In the genomic region with DNA sequence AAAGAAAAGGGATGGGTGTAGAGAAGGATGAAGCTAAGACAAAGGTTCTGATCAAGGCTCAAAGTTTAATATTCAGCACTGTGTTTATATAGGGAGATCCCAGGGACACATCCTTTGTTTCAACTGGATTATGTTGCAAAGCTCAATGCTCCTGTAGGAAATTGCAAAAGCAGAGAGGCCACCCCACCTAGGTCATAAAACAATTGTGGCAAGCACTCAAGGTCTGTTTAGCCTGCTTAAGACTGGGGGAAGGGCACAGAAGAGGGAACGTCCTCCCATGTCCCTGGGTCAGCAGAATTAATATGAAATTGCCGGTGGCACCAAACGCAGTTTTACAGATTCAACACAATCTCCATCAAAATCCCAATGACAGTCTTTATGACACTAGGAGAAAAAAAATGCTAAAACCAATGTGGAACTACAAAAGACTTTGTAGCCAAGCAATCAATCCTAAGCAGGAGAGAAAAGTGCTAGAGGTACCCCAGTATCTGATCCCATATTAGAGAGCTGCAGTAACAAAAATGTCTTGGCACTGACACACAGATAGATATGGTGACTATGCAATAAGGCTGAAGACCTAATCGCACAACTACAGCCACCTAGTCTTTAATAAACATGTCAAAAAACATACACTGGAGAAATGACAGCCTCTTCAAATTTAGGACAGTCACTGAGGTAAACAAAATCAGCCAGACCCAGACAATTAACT, we compare ENCODE assay signal across 15 mouse cellular contexts. TPM values are rescaled to one million over a fixed set of nuclear protein-coding genes. Genes with fewer than 3 reads are reported as not detected.
A peak's percentile ranks its signal among the peaks of the same experiment; 100 is the strongest.
DNase-seq lines count a peak whose midpoint lies in the region; TF ChIP-seq lines count a peak whose summit lies in the region.
"Had no signal": no experiment of that assay in that cellular context is flagged by ENCODE, and none has a peak within 500 bp of the region (broad histone marks: within the 10 kb centered on the region; RNA-seq: fewer than 3 reads in every experiment).

No protein-coding gene starts in this region.

- H3K4me3 ChIP-seq in gastrocnemius, adult 2 months = peak overlapping the region; percentile 60
- H3K4me3 ChIP-seq: forebrain, embryonic 15.5 days; heart, embryonic 15.5 days; hindbrain, embryonic 13.5 days had no signal

- DNase-seq in gastrocnemius, adult 2 months = no peak
- no peak for DNase-seq in gastrocnemius, postnatal 14 days
- peak; percentile 13 for DNase-seq in R1 (ENCODE audit: low read depth, low spot score)
- DNase-seq in heart, postnatal 14 days = peak; percentile 13 to 15
- peak; percentile 46 for DNase-seq in lung, postnatal 10 days
- no peak for DNase-seq in left cerebral cortex, adult 11 months (ENCODE audit: low spot score)
- no peak for DNase-seq in thymus, postnatal 10 days (ENCODE audit: low spot score in 2 of 2)
- DNase-seq: cerebellum, adult 18-20 months; kidney, adult 11 months; kidney, postnatal 25 days; midbrain, embryonic 14.5 days; thymus, postnatal 36 days had no signal

- no peak for TF ChIP-seq CTCF in gastrocnemius, adult 2 months (IDR thresholded peaks at IDR 0.05)

- intact Hi-C loops in gastrocnemius, adult 2 months (cut with DNase I) = loop anchor here (2.0 kb wide), 1 partner anchor 41 kb away; a partner anchor contains a TSS
- intact Hi-C loops in gastrocnemius, postnatal 14 days (cut with DNase I; ENCODE audit: low total_unique reads) = no loop called here
- intact Hi-C loops in heart, postnatal 14 days (cut with DNase I) = loop anchor here (5.0 kb wide), 1 partner anchor 67 kb away; no protein-coding TSS in a partner anchor

- H3K27ac ChIP-seq in gastrocnemius, adult 2 months = peak overlapping the region; percentile 73
- H3K27ac ChIP-seq: forebrain, embryonic 15.5 days; heart, embryonic 15.5 days; hindbrain, embryonic 13.5 days had no signal

RNA-seq across cellular contexts. Expression of a gene that starts 41.5 kb away (rescaled TPM):
- total RNA-seq in gastrocnemius, adult 2 months (2021) = 10 to 100 TPM; 19.0 to 29.6 TPM
- total RNA-seq in gastrocnemius, postnatal 14 days (2021) = 10 to 100 TPM; 19.6 to 20.6 TPM
- total RNA-seq in heart, postnatal 14 days (2021) = 10 to 100 TPM; 43.8 to 51.1 TPM

Comparison
In these comparisons a context has a peak if more than half of its experiments do, and no peak if none do; other contexts are left out.
1. DNase-seq: peak in R1 (single experiment), heart, postnatal 14 days (2 of 2) and lung, postnatal 10 days (single experiment); none in gastrocnemius, adult 2 months (single experiment), gastrocnemius, postnatal 14 days (single experiment), left cerebral cortex, adult 11 months (single experiment) and thymus, postnatal 10 days (0 of 2).